Mouse (Mus musculus) lung, adult 2 months (tissue): ENCODE results near the gene Tmem216. TPM values are rescaled to one million over a fixed set of nuclear protein-coding genes. Genes with fewer than 3 reads are reported as not detected.

ENCODE experiments used
- DNase-seq: peaks from one replicate; pipeline ENCODE4 v3.0.0; 2022
- H3K4me1 ChIP-seq: fragments of 200-500 bp; 2 replicates; pipeline ENCODE4 v1.6.1; 2011; ENCODE audit warnings: low read length; ENCODE audit not compliant: control insufficient read depth, insufficient read depth
- H3K4me3 ChIP-seq: fragments of 200-500 bp; replicated peaks from 2 replicates; pipeline ENCODE3; 2011; ENCODE audit warnings: low read depth, mild to moderate bottlenecking, control low read depth, low read length; ENCODE audit errors: extremely low read depth
- CTCF ChIP-seq: fragments of 200-500 bp; IDR thresholded peaks from 2 replicates; pipeline ENCODE4 v1.5.1; 2011; ENCODE audit warnings: mild to moderate bottlenecking, low read length, control low read depth; ENCODE audit not compliant: insufficient read depth
- POLR2A ChIP-seq: fragments of 200-500 bp; IDR thresholded peaks from 2 replicates; pipeline ENCODE4 v1.6.1; 2011; ENCODE audit warnings: low read depth, mild to moderate bottlenecking, control low read depth, low read length, borderline replicate concordance; ENCODE audit errors: extremely low read depth
- WGBS: fragments of 180-500 bp; shearing (Covaris S2); methylation state at CpG from one replicate; pipeline ENCODE4 v1.1.7; 2018; 5-methylcytosine and 5-hydroxymethylcytosine counted together
- polyA plus RNA-seq: library from polyadenylated mRNA; depleted of rRNA; stranded (reverse); fragments of >200 nt; gene quantifications from 2 replicates; pipeline ENCODE4 v1.2.3, GENCODE M21; 2012; rRNA removed

Gene Tmem216
- polyA plus RNA-seq, 1 experiment, result 28.6 TPM

GRCm38 (mm10) chr19:10500581-10500980, 55.5 kb downstream of the Tmem216 start:
- Histone ChIP-seq H3K4me1 (no peaks in the 10 kb centered on the region), H3K4me3 (no peak overlapping the region)
- 84% methylated on average over 8 of the region's 8 CpGs for WGBS
- no peak for DNase-seq
- TF ChIP-seq CTCF (no peak), POLR2A (no peak)

- WGBS, result 36% methylated on average over 8 of the region's 8 CpGs
- H3K4me3 ChIP-seq, result no peak overlapping the region
- DNase-seq, result no peak
- no peak for TF ChIP-seq CTCF
- no peak for TF ChIP-seq POLR2A
- H3K4me1 ChIP-seq, result no peaks in the 10 kb centered on the region
Observed at GRCm38 (mm10) chr19:10497512-10498160, 58.4 kb downstream of the Tmem216 start.

DNA sequence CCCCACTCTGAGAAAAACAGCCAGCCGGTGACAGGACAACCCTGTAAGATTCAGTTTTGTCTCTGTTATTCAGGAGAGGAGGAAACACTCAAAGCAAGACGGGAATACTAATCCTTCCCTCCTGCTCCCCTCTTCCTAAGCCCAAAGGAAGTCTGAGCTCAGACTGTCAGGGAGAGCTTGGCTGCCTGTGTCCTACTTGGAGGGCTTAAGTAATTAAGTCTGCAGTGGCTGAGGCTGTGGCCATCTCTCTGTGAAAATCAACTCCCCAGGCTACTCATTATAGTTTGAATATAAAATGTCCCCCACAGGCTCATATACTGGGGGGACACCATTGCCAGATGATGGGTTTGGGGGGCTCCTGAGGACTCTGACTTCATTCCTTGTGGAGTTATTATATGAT, 59.1 kb downstream of the Tmem216 start:
- Histone ChIP-seq H3K4me3 (no peak overlapping the region), H3K4me1 (no peaks in the 10 kb centered on the region)
- 71% methylated on average over 2 of the region's 2 CpGs for WGBS
- no peak for DNase-seq
- TF ChIP-seq POLR2A (no peak), CTCF (no peak)

GRCm38 (mm10) chr19:10495670-10496069, 60.4 kb downstream of the Tmem216 start:
- DNase-seq, result no peak
- 64% methylated on average over 1 of the region's 1 CpGs for WGBS
- no peaks in the 10 kb centered on the region for H3K4me1 ChIP-seq
- TF ChIP-seq CTCF (no peak), POLR2A (no peak)
- H3K4me3 ChIP-seq, result no peak overlapping the region

DNA sequence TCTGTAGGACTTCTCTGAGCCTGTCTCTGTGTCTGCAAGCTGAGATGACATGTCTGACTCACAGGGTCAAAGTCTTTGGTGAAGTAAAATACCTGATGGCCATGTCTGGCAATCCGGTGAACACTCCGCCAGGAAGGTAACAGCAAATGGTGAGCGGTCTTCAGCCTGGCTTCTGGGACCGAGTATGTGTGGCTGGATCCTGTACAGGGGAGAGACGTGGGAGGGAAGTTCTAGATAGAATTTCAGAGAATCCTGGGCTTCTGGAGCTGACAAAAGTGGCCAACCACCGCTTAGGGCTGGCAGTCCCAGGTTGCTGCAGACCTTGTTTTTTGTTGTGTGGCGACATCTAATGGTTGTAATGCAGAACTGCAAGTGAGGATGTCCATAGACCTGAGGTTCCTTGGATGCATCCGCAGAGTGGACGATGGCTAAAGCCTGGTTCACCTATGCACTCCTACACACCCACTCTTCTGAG, 69.7 kb downstream of the Tmem216 start:
- 19% methylated on average over 9 of the region's 9 CpGs for WGBS
- Histone ChIP-seq H3K4me1 (no peaks in the 10 kb centered on the region), H3K4me3 (no peak overlapping the region)
- peak; percentile 77 for TF ChIP-seq CTCF
- no peak for TF ChIP-seq POLR2A
- peak; percentile 16 for DNase-seq

Other genes with a start within 250 kb of the Tmem216 start
- 10.9 and 11.7 TPM in 2 replicates for gene Syt7, start 167.1 kb downstream of the Tmem216 start, polyA plus RNA-seq
- 20.6 and 25.6 TPM in 2 replicates for gene Lrrc10b, start 98.8 kb downstream of the Tmem216 start, polyA plus RNA-seq
- 5.4 and 5.9 TPM in 2 replicates for gene Ppp1r32, start 73.3 kb downstream of the Tmem216 start, polyA plus RNA-seq
- gene Cpsf7, start 31.0 kb downstream of the Tmem216 start, polyA plus RNA-seq, result 30.3 and 41.1 TPM in 2 replicates
- 16.2 and 23.0 TPM in 2 replicates for gene Sdhaf2, start 30.1 kb downstream of the Tmem216 start, polyA plus RNA-seq
- gene Cyb561a3, start 20.9 kb upstream of the Tmem216 start, polyA plus RNA-seq, result 88.4 and 113 TPM in 2 replicates
- 8.5 and 11.1 TPM in 2 replicates for gene Tmem138, start 21.1 kb upstream of the Tmem216 start, polyA plus RNA-seq
- gene Ddb1, start 49.1 kb upstream of the Tmem216 start, polyA plus RNA-seq, result 83.7 and 127 TPM in 2 replicates
- 8.0 and 9.8 TPM in 2 replicates for gene Tkfc, start 49.4 kb upstream of the Tmem216 start, polyA plus RNA-seq
- gene Vwce, start 78.0 kb upstream of the Tmem216 start, polyA plus RNA-seq, result 0.14 and 0.16 TPM in 2 replicates
- gene Pga5, start 121.8 kb upstream of the Tmem216 start, polyA plus RNA-seq, result not detected in 2 replicates
- 33.0 and 39.3 TPM in 2 replicates for gene Vps37c, start 132.5 kb upstream of the Tmem216 start, polyA plus RNA-seq
- gene Cd5, start 182.8 kb upstream of the Tmem216 start, polyA plus RNA-seq, result 2.4 and 4.4 TPM in 2 replicates